Mouse (Mus musculus) heart, embryonic 12.5 days (tissue): Measurements from ENCODE around the gene Fez2. TPM values are rescaled to one million over a fixed set of nuclear protein-coding genes. Genes with fewer than 3 reads are reported as not detected.

Experiments used
- ATAC-seq: fragments of 200-750 bp; cut with Nextera tagmentation; 2 replicates; pipeline ENCODE4 v1.8.0; 2017; ENCODE audit warnings: moderate TSS enrichment, moderate library complexity; ENCODE audit not compliant: insufficient number of reproducible peaks, low FRiP score
- H3K27ac ChIP-seq: fragments of 300-500 bp; sonication (generic); 2 replicates; pipeline ENCODE4 v1.5.1; 2016; ENCODE audit warnings: mild to moderate bottlenecking, moderate library complexity; ENCODE audit not compliant: poor library complexity, severe bottlenecking
- H3K27me3 ChIP-seq: fragments of 300-500 bp; sonication (generic); replicated peaks from 2 replicates; pipeline ENCODE4 v1.6.1; 2016; ENCODE audit warnings: mild to moderate bottlenecking, moderate library complexity
- H3K36me3 ChIP-seq: fragments of 300-500 bp; sonication (generic); 2 replicates; pipeline ENCODE4 v1.6.1; 2016; ENCODE audit warnings: mild to moderate bottlenecking, moderate library complexity
- H3K4me1 ChIP-seq: fragments of 300-500 bp; sonication (generic); replicated peaks from 2 replicates; pipeline ENCODE4 v1.6.1; 2016; ENCODE audit warnings: mild to moderate bottlenecking
- H3K4me2 ChIP-seq: fragments of 300-500 bp; sonication (generic); 2 replicates; pipeline ENCODE4 v1.6.1; 2016; ENCODE audit warnings: mild to moderate bottlenecking, moderate library complexity
- H3K4me3 ChIP-seq: fragments of 300-500 bp; sonication (generic); 2 replicates; pipeline ENCODE4 v1.5.1; 2016; ENCODE audit warnings: mild to moderate bottlenecking
- H3K9ac ChIP-seq: fragments of 300-500 bp; sonication (generic); 2 replicates; pipeline ENCODE4 v1.6.1; 2016; ENCODE audit warnings: mild to moderate bottlenecking, moderate library complexity
- H3K9me3 ChIP-seq: fragments of 300-500 bp; sonication (generic); replicated peaks from 2 replicates; pipeline ENCODE4 v1.6.1; 2016; ENCODE audit warnings: mild to moderate bottlenecking, moderate library complexity
- WGBS: fragments of 180-500 bp; shearing (Covaris S2); methylation state at CpG from one replicate; pipeline ENCODE4 v1.1.7; 2016; 5-methylcytosine and 5-hydroxymethylcytosine counted together
- polyA plus RNA-seq: library from polyadenylated mRNA; unstranded; fragments of >200 nt; fragmentation: Nextera tagmentation; extraction: Ambion mirVana; gene quantifications from 2 replicates; pipeline ENCODE4 v1.2.1, GENCODE M21; 2016

Gene Fez2
- polyA plus RNA-seq, 1 experiment from 2014 or later, result 44.7 TPM

GRCm38 (mm10) chr17:78444826-78445225, 26.9 kb upstream of the Fez2 start:
- no peak overlapping the region for H3K9ac ChIP-seq
- no peak for ATAC-seq
- H3K9me3 ChIP-seq, result no peaks in the 10 kb centered on the region
- no peak overlapping the region for H3K4me3 ChIP-seq
- no peaks in the 10 kb centered on the region for H3K4me1 ChIP-seq
- WGBS, result 73% methylated on average over 7 of the region's 7 CpGs
- H3K27me3 ChIP-seq, result no peaks in the 10 kb centered on the region
- no peak overlapping the region for H3K27ac ChIP-seq
- H3K4me2 ChIP-seq, result no peak overlapping the region
- H3K36me3 ChIP-seq, result no peaks in the 10 kb centered on the region

- WGBS, result 89% methylated on average over 2 of the region's 2 CpGs
Measured at GRCm38 (mm10) chr17:78440771-78441170, 22.8 kb upstream of the Fez2 start.

GRCm38 (mm10) chr17:78437161-78437560, 19.2 kb upstream of the Fez2 start:
- Histone ChIP-seq H3K27ac (no peak overlapping the region), H3K27me3 (no peaks in the 10 kb centered on the region), H3K4me3 (no peak overlapping the region), H3K9ac (no peak overlapping the region), H3K9me3 (no peaks in the 10 kb centered on the region), H3K4me1 (no peaks in the 10 kb centered on the region), H3K4me2 (no peak overlapping the region), H3K36me3 (no peaks in the 10 kb centered on the region)
- 84% methylated on average over 4 of the region's 4 CpGs for WGBS
- no peak for ATAC-seq

More at GRCm38 (mm10) chr17:78440771-78441170, 22.8 kb upstream of the Fez2 start:
- Histone ChIP-seq H3K27me3 (no peaks in the 10 kb centered on the region), H3K4me3 (no peak overlapping the region), H3K4me1 (no peaks in the 10 kb centered on the region), H3K9ac (no peak overlapping the region), H3K36me3 (no peaks in the 10 kb centered on the region), H3K27ac (no peak overlapping the region), H3K9me3 (no peaks in the 10 kb centered on the region), H3K4me2 (no peak overlapping the region)
- ATAC-seq, result no peak

GRCm38 (mm10) chr17:78435661-78436060, 17.7 kb upstream of the Fez2 start:
- H3K27me3 ChIP-seq, result no peaks in the 10 kb centered on the region

GRCm38 (mm10) chr17:78434746-78435145, 16.8 kb upstream of the Fez2 start:
- Histone ChIP-seq H3K4me2 (no peak overlapping the region), H3K27ac (no peak overlapping the region), H3K4me3 (no peak overlapping the region), H3K4me1 (no peaks in the 10 kb centered on the region), H3K9ac (no peak overlapping the region), H3K9me3 (no peaks in the 10 kb centered on the region), H3K27me3 (no peaks in the 10 kb centered on the region), H3K36me3 (no peaks in the 10 kb centered on the region)
- no peak for ATAC-seq
- 44% methylated on average over 1 of the region's 1 CpGs for WGBS

More at GRCm38 (mm10) chr17:78435661-78436060, 17.7 kb upstream of the Fez2 start:
- no peak overlapping the region for H3K9ac ChIP-seq
- WGBS, result 75% methylated on average over 6 of the region's 6 CpGs
- no peak overlapping the region for H3K4me2 ChIP-seq
- no peaks in the 10 kb centered on the region for H3K36me3 ChIP-seq
- no peaks in the 10 kb centered on the region for H3K4me1 ChIP-seq
- H3K9me3 ChIP-seq, result no peaks in the 10 kb centered on the region
- H3K27ac ChIP-seq, result no peak overlapping the region
- ATAC-seq, result no peak
- H3K4me3 ChIP-seq, result no peak overlapping the region

GRCm38 (mm10) chr17:78430374-78430773, 12.4 kb upstream of the Fez2 start:
- WGBS, result 59% methylated on average over 8 of the region's 8 CpGs
- no peaks in the 10 kb centered on the region for H3K27me3 ChIP-seq
- no peaks in the 10 kb centered on the region for H3K4me1 ChIP-seq
- H3K27ac ChIP-seq, result no peak overlapping the region
- no peak overlapping the region for H3K9ac ChIP-seq
- 0 out of 2 replicates have a peak, but pooled peaks cover 7% of the 10 kb centered on the region for H3K9me3 ChIP-seq
- H3K36me3 ChIP-seq, result no peaks in the 10 kb centered on the region
- no peak overlapping the region for H3K4me3 ChIP-seq
- ATAC-seq, result no peak
- no peak overlapping the region for H3K4me2 ChIP-seq

GRCm38 (mm10) chr17:78429051-78429450, 11.1 kb upstream of the Fez2 start:
- H3K36me3 ChIP-seq, result no peaks in the 10 kb centered on the region
- H3K4me1 ChIP-seq, result 0 out of 2 replicates have a peak, but pooled peaks cover 8% of the 10 kb centered on the region
- H3K27me3 ChIP-seq, result no peaks in the 10 kb centered on the region
- ATAC-seq, result no peak
- H3K4me3 ChIP-seq, result no peak overlapping the region
- no peak overlapping the region for H3K4me2 ChIP-seq
- H3K9me3 ChIP-seq, result 0 out of 2 replicates have a peak, but pooled peaks cover 7% of the 10 kb centered on the region
- 76% methylated on average over 4 of the region's 4 CpGs for WGBS
- H3K27ac ChIP-seq, result no peak overlapping the region
- H3K9ac ChIP-seq, result no peak overlapping the region

- no peaks in the 10 kb centered on the region for H3K27me3 ChIP-seq
- 0 out of 2 replicates have a peak, but pooled peaks cover 7% of the 10 kb centered on the region for H3K9me3 ChIP-seq
- H3K4me3 ChIP-seq, result no peak overlapping the region
- WGBS, result 82% methylated on average over 8 of the region's 8 CpGs
- 0 out of 2 replicates have a peak, but pooled peaks cover 9% of the 10 kb centered on the region for H3K4me1 ChIP-seq
- H3K36me3 ChIP-seq, result no peaks in the 10 kb centered on the region
- no peak overlapping the region for H3K27ac ChIP-seq
- ATAC-seq, result no peak
- no peak overlapping the region for H3K4me2 ChIP-seq
- H3K9ac ChIP-seq, result no peak overlapping the region
Measured at GRCm38 (mm10) chr17:78425026-78425425, 7.1 kb upstream of the Fez2 start.

GRCm38 (mm10) chr17:78419216-78419615, 1.3 kb upstream of the Fez2 start:
- peaks cover 18% of the 10 kb centered on the region for H3K4me1 ChIP-seq
- no peaks in the 10 kb centered on the region for H3K27me3 ChIP-seq
- no peak overlapping the region for H3K9ac ChIP-seq
- ATAC-seq, result no peak
- no peak overlapping the region for H3K4me3 ChIP-seq
- 44% methylated on average over 4 of the region's 4 CpGs for WGBS
- H3K27ac ChIP-seq, result no peak overlapping the region
- H3K4me2 ChIP-seq, result no peak overlapping the region
- H3K9me3 ChIP-seq, result no peaks in the 10 kb centered on the region
- H3K36me3 ChIP-seq, result no peaks in the 10 kb centered on the region

GRCm38 (mm10) chr17:78415255-78415654, 2.7 kb downstream of the Fez2 start:
- H3K9ac ChIP-seq, result no peak overlapping the region
- no peak overlapping the region for H3K4me3 ChIP-seq
- no peaks in the 10 kb centered on the region for H3K9me3 ChIP-seq
- 69% methylated on average over 2 of the region's 2 CpGs for WGBS
- H3K27me3 ChIP-seq, result no peaks in the 10 kb centered on the region
- H3K4me2 ChIP-seq, result no peak overlapping the region
- H3K4me1 ChIP-seq, result peaks cover 21% of the 10 kb centered on the region
- H3K27ac ChIP-seq, result no peak overlapping the region
- peaks cover 18% of the 10 kb centered on the region for H3K36me3 ChIP-seq
- ATAC-seq, result no peak

- Histone ChIP-seq H3K9me3 (no peaks in the 10 kb centered on the region), H3K4me3 (no peak overlapping the region), H3K4me2 (no peak overlapping the region), H3K4me1 (peaks cover 14% of the 10 kb centered on the region), H3K27ac (no peak overlapping the region), H3K9ac (no peak overlapping the region), H3K36me3 (peaks cover 23% of the 10 kb centered on the region), H3K27me3 (no peaks in the 10 kb centered on the region)
- no peak for ATAC-seq
- WGBS, result 81% methylated on average over 2 of the region's 2 CpGs
Measured at GRCm38 (mm10) chr17:78409900-78410299, 8.1 kb downstream of the Fez2 start.

GRCm38 (mm10) chr17:78408386-78408785, 9.6 kb downstream of the Fez2 start:
- H3K4me3 ChIP-seq, result no peak overlapping the region
- no peak overlapping the region for H3K27ac ChIP-seq
- 84% methylated on average over 10 of the region's 10 CpGs for WGBS
- no peaks in the 10 kb centered on the region for H3K9me3 ChIP-seq
- no peak for ATAC-seq
- H3K9ac ChIP-seq, result no peak overlapping the region
- H3K4me1 ChIP-seq, result peaks cover 27% of the 10 kb centered on the region
- no peak overlapping the region for H3K4me2 ChIP-seq
- H3K27me3 ChIP-seq, result no peaks in the 10 kb centered on the region
- peaks cover 35% of the 10 kb centered on the region for H3K36me3 ChIP-seq
